Comparison of ENCODE assay signal across 11 mouse cellular contexts in the genomic region with DNA sequence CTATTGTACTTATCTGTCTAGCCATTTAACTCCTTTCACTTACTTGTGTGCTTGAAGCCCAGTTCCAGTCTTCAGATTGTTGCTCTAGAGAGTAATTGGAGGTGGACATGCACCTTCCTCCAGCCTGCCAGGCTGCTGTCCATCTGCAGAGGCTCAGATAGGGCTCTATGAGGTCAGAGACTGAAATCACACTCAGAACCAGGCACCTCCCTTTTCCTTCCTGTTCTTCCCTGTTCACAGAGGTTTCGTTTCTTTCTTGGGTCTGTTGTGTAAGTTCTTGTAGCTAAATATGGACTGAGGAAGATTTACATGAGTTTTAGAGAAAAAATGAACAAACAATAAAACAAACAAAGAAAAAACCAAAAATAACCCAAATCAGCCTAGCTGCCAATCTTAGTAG. TPM values are rescaled to one million over a fixed set of nuclear protein-coding genes. Genes with fewer than 3 reads are reported as not detected.
DNase-seq lines count a peak whose midpoint lies in the region; ATAC-seq and TF ChIP-seq lines count a peak whose summit lies in the region.
"Not testable (repeated sequence)": the region's sequence is repeated elsewhere in the genome, so short reads cannot be mapped to it uniquely, and the experiment has no call there.
"Had no signal": no experiment of that assay in that cellular context is flagged by ENCODE, and none has a peak within 500 bp of the region (broad histone marks: within the 10 kb centered on the region; RNA-seq: fewer than 3 reads in every experiment).

A gene (minus strand): TSS at position 156 of the 400 bp plus-strand sequence.

- not testable (repeated sequence) for TF ChIP-seq CTCF in G1E (IDR thresholded peaks at IDR 0.05; ENCODE audit: low read depth, low read length)

- not testable (repeated sequence) for H3K9ac ChIP-seq in liver, embryonic 12.5 days

- H3K4me3 ChIP-seq in G1E (ENCODE audit: low read depth, low read length); liver, embryonic 12.5 days: not testable (repeated sequence)

- H3K36me3 ChIP-seq in G1E (replicated peaks); liver, embryonic 12.5 days: not testable (repeated sequence)

- not testable (repeated sequence) for H3K4me1 ChIP-seq in G1E (ENCODE audit: insufficient read depth, low read depth, low read length); liver, embryonic 12.5 days

- ATAC-seq in G1E (ENCODE audit: extremely low read depth, insufficient number of reproducible peaks, low FRiP score, poor library complexity, severe bottlenecking) = peak; percentile 49
- ATAC-seq in common myeloid progenitor, adult 5-6 weeks (replicated peaks; ENCODE audit: low read depth, poor library complexity, severe bottlenecking) = peak; percentile 95
- ATAC-seq in liver, embryonic 12.5 days = 0 out of 2 replicates have a peak, but pooled peaks have one; percentile 46

- H3K9me3 ChIP-seq in G1E (replicated peaks); liver, embryonic 12.5 days (replicated peaks): not testable (repeated sequence)

- 20% methylated on average over 1 of the region's 1 CpGs for WGBS in liver, embryonic 12.5 days (ENCODE audit: insufficient replicate concordance)

- H3K27ac ChIP-seq in liver, embryonic 12.5 days = not testable (repeated sequence)

- H3K27me3 ChIP-seq in G1E (ENCODE audit: insufficient read depth, low read length); liver, embryonic 12.5 days (replicated peaks): not testable (repeated sequence)

- DNase-seq in G1E (ENCODE audit: low spot score); heart, postnatal 14 days: not testable (repeated sequence)
- DNase-seq in heart, adult 18-20 months = peak in 1 of 2 experiments; percentile 37
- DNase-seq in kidney, adult 8-10 months = peak; percentile 0 to 2
- peak; percentile 0 for DNase-seq in lung, postnatal 25 days (ENCODE audit: low spot score)
- peak; percentile 0 to 1 for DNase-seq in natural killer cell, adult 2 months (ENCODE audit: low spot score in 2 of 2)

- intact Hi-C loops in heart, postnatal 14 days (cut with DNase I) = not testable (repeated sequence)

- not testable (repeated sequence) for H3K4me2 ChIP-seq in liver, embryonic 12.5 days

RNA-seq across cellular contexts. Expression of the gene that starts here (rescaled TPM):
- total RNA-seq in G1E (2014; fragmentation: Nextera tagmentation) (0.23 and 3.7 TPM in 2 replicates), G1E (2017) (1.6 and 2.7 TPM in 2 replicates)
- not detected in 2 replicates for polyA plus RNA-seq in G1E (2012)
- total RNA-seq in common myeloid progenitor, adult 5-6 weeks (2017) = 112 and 122 TPM in 2 replicates
- total RNA-seq in heart, adult 18-20 months (2021) = 10 to 100 TPM; 11.4 to 44.9 TPM
- total RNA-seq in heart, postnatal 14 days (2021) = 10 to 100 TPM; 10.6 to 13.6 TPM
- 0.49 and 1.0 TPM in 2 replicates for polyA plus RNA-seq in liver, embryonic 12.5 days (2016; fragmentation: Nextera tagmentation; extraction: Ambion mirVana)
- total RNA-seq: MEL had no signal
- polyA plus RNA-seq: erythroblast, embryonic 14.5 days; midbrain, embryonic 16.5 days had no signal
